Mouse (Mus musculus): Measurements from ENCODE around the gene Ncoa1.
"Not testable (repeated sequence)": the region's sequence is repeated elsewhere in the genome, so short reads cannot be mapped to it uniquely, and the experiment has no call there.

The Ncoa1 gene

DNA sequence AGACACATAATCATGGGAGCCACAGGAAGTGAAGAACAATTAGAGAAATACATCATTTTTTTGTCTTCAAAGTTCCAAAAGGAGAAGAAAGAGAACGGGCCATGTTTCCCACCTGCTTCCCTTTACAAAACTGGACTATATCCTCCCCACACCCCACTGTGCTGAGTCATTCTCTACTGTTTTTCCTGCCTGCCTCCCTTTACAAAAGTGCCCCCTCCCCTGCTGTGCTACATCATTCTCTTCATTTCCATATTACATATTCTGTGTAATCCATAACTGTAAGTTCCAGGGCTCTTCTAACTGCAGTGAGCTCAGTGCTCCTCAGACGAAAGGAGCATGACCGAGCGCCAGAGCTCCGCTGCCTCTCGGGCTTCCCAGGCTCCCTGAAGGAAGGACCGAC is 80.8 kb downstream of the Ncoa1 start:
- DNase-seq (ENCODE audit: low spot score in 2 of 2): no peak

DNA sequence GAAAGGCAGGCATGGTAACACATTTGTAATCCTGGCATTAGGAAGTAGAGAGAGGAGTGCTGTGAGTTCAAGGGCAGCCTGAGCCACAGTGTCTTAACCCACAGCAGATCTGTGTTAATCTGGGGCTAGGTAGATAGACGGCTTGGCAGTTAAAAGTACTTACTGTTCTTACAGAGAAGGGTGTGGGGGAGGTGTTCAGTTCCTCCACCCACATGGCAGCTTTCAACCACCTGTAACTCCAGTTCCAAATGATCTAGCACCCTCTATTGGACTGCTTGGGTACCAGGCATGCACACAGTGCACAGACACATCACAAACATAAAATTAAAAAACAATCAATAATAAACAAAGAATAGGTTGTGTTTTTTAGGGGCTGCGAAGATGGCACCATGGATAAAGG is 84.4 kb downstream of the Ncoa1 start:
- no peak for DNase-seq (ENCODE audit: low spot score in 2 of 2)

DNA sequence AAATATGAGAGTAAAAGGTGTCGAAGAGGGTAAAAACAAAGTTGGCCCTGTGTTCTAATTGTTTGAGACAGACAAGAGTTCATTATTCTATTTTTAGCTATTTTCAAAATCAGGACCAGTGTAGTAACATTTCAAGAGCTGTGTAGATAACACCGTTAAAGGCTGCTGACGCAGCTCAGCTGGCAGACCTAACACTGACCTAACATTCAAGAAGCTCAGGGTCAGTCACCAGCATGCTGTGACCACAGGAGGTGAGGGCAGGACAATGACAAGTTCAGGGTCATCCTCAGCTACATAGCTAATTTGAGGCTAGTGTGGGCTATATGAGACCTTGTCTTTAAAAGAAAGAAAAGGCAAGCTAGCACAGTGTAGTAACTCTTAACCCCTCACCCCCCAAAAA is 84.9 kb downstream of the Ncoa1 start:
- DNase-seq (ENCODE audit: low spot score in 2 of 2): no peak

DNA sequence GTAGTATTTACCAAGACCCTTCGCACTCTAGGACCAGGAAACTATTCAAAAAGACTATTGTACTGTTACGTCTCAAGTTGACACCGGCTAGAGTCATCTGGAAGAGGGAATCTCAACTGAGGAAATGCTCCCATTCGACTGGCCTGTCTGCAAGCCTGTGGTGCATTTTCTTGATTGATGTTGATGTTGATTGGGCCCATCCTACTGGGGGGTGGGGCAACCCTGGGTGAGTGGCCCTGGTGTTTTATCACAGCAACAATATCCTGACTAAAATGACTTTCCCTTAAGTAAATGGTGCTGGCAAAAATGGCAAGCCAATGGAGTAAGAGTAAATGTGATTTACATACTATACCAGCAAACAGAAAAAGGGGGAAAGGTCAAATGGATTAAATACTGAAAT is 85.7 kb downstream of the Ncoa1 start:
- no peak for DNase-seq (ENCODE audit: low spot score in 2 of 2)

DNA sequence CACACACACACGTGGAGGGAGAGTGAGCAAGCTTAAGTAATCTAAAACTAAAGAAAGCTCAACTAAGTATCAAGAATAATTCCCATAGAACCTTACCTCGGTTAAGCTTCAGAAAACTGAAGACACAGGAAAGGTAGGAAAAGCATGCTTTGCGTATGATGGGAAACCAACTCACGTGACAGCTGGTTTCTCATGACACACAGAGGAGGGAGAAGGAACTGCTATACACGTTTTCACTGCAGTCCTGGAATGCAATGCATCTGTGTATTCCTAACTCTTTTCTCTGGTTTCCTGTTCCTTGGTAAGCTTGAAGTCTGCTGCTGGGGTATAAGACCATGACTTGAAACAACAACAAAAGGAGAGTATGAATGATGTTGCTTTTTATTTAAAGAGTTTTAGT is 86.3 kb downstream of the Ncoa1 start:
- no peak for DNase-seq (ENCODE audit: low spot score in 2 of 2)

DNA sequence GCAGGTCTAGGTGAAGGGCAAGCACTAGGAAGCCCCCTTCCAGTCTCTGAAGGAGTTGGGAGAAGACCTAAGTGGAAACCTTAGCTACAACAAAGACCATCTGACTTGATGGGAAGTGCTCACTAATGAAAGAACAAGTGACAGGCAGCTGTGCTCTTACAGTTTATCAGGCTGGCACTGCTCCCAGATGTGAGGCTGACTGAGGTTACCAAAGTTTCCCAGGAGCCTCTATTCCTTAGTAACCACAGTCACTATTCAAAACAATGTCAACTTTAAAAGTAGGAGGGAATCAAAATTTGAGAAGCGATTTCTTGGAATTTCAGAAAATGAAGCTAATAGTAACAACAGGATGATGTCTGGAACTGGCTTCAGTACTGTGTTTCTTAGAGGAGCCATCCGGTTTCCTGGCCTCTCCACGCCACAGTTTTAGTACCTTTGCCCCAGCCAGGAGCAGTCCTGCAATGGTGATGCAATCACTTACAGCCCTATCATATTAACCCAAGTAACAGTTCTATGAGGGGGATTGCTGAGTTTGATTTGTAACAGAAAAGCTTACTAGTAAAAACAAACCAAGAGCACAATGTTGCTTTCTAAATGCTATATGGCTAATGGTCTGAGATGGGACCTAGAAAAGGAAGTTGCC is 90.8 kb downstream of the Ncoa1 start:
- no peak for DNase-seq (ENCODE audit: low spot score in 2 of 2)

DNA sequence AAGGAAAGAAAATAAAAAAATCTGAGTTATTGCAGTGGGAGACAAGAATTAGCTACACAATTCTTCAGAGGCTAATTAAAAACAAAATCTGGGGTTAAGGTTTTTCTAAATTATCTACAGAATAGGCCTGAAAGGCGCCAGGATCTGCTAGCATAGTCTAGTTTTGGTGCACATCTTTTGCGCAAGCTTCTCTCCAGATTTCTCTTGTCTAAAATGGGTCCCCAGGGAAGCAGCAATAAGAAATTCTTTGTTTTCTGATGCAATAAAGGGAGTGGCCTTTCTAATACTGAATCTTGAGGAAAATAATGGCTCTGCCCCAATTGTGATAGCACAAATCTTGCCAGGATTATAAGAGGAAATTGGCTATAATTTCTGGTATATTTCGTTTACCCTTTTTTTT is 93.9 kb downstream of the Ncoa1 start:
- DNase-seq (ENCODE audit: low spot score in 2 of 2): no peak

DNA sequence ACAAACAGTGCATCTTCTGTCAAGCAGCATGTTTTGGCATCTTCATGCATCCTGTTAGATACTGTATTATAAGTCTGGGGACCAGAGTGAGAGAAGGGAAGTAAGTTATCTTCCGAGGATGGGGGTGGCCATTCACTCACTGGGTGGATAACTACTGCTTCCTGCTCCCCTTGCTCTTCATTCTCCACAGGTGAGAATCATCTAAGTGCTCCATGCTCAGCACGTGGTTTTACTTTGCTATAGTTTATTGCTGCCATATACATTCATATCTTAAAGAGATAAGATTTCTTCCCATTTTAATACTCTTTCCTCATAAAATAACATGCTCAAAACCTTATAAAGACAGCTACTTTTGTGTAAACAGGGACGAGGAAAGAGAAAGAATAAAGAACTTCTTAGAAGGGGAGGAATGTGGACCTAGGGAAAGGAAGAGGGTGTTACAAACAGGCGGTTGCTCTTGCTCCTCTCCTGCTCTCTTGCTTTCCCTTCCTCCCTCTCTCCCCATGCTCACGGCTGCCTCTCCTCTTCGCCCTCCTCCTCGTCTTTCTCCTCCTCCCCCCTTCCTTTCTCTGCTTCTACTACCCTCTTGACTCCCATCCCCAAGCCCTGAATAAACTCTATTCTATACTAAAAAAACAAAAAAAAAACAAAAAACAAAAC is 97.6 kb downstream of the Ncoa1 start:
- DNase-seq (ENCODE audit: low spot score in 2 of 2): no peak

DNA sequence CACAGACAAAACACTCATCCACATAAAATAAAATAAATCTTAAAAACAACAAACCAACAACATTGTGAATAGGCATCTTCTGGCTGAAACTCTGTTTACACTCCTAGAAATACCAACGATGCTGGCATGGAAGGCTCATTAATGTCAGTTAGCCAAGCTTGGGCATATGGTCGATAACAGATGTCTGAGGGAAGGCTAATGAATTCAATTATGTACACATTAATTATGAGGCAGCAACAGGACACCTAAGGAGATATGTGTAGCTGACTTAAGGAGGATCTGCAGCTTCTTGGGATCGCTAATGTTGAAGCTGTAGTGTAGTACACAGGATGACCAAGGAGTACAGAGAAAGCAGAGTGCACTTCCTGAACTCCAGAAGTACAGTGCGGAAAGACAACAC is 100.5 kb downstream of the Ncoa1 start:
- DNase-seq (ENCODE audit: low spot score in 2 of 2): no peak

DNA sequence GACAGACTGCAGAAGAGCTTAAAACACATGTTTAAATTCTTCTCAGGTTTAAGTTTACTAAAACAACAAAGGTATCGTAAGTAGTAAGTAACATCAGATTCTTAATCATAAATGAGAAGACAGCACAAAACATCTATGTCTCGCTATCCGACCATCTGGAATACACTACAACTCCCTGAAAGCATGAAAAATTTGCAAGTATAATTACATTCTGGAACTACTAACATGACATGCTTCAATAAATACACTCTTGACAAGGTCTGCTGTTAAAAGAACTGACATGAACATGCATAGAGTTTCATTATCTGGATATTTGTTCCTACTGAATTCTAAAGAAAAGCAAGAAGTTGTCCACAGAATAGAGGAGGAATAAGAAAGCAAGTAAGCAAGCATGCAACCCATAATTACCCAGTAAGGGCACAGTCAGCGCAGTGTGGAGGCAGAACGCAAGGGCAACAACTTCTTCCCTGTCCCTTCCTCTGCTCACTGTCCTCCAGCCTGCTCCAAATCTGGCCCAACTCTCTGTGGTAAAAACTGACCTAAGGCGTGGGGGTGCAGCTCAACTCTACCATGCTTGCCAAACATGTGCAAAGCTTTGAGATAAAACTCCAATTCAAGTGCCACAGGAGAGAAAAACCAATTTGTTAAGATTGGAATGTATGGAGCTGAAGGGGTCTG is 102.0 kb downstream of the Ncoa1 start:
- DNase-seq (ENCODE audit: low spot score in 2 of 2): no peak

DNA sequence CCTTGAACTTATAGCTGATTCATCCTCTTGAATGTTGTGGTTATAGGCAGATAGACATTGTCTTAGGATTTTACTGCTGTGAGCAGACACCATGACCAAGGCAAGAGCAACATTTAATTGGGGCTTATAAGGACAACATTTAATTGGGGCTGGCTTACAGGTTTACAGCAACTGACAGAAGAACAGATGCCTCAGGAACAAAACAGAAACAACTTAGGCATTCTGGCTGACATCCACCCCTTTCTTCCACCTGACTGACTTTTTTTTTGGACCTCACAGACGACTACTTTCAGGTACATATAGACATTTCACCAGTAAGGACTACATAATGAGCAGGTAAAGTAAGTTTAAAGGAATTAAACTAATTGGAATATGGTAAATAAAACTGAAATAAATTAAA is 105.6 kb downstream of the Ncoa1 start:
- no peak for DNase-seq (ENCODE audit: low spot score in 2 of 2)

DNA sequence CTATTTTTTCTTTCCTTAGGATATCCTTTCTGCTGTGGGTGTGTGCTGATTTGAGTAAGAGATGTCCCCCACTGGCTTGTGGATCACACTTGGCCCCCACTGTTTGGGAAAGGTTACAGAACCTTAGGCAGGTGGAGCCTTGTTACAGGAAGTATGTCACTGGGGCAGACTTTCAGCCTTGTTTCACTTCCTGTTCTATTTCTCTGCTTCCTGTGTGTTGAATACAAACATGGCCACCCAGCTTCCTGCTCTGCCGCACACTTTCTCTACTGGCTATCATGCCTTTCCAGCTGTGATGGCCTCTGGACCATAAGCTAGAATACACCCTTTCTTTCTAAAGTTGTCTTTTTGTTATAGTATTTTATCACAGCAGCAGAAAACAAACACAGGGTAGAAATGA is 111.0 kb downstream of the Ncoa1 start:
- no peak for DNase-seq (ENCODE audit: low spot score in 2 of 2)

DNA sequence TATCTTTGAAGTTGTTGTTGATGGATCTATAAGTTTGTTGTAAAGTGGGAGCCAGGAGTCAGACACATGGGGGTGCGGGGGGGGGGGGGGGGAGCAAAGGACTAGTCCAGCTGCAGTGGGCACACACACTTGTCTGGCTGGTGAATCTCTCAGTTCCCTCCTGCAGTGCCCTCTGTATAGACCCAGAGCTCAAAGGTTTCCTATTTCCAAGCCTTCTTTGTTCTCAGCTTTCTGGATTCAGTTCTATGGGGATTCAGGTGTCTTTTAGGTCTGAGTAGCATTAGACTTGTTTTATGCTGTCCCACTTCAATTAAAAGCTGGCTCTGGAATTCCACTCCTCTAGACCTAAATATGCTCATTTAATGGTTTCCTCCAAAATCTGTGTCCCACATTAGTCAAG is 117.5 kb downstream of the Ncoa1 start:
- DNase-seq (ENCODE audit: low spot score in 2 of 2): no peak

DNA sequence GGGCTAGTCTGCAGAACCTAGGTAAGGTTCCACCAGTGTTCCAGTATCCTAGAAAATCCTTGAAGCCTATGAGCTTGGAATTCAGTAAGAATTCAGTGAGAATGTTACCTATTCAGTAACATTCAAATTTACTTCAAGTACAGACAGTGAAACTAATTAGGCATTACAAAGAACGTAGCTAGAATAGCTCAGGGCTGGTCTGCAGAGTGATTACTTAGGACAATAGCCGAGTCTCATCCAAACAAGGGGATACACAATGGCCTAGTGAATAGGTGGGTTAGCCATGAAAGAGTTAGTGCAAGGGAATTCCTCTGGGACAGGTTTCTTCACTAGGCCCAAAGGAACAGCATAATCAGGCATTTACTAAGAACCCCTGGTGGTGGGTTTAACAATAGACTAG is 118.3 kb downstream of the Ncoa1 start:
- DNase-seq (ENCODE audit: low spot score in 2 of 2): not testable (repeated sequence)

DNA sequence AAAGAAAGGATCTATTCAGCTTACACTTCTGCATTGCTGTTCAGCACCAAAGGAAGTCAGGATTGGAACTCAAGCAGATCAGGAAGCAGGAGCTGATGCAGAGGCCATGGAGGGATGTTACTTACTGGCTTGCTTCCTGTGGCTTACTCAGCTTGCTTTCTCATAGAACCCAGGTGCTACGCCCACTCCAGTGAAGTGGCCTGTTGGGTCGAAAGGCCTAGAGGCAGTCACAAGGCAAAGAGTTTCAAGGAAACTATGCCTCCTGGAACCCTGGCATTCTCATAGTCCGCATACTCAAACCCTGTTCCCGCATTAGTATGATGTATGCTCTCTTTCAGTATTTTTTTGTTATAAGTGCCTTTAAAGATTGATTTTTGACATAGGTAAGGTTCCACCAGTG is 118.9 kb downstream of the Ncoa1 start:
- DNase-seq (ENCODE audit: low spot score in 2 of 2): no peak

DNA sequence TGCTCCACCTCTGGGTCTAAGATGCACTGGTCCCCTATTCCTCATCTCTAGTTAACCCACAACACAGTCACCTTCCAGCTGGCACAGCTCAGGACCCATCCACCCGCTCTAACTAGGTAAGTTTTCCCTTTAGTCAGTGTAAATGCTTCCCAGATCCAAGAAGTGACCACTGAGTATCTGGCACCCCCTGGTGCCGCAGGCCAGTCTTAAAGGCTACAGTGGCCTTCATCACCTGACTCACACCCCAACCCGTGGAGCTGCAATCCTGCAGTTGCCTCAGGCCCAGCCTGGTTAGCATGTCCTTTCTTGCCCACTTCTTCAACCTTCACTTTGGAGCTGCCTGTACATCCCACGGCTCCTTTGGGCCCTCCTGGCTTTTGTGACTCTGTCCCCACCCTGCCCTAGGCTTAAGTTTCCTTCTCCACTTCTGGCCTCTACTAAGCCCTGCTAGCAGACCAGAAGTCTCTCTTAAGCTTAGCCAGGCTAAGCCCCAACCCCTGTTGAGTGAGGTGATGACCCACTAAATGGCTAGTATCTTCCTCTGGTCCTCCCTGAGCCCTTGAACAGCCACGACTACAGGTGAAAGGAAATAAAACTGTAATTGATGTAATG is 120.0 kb downstream of the Ncoa1 start:
- no peak for DNase-seq (ENCODE audit: low spot score in 2 of 2)

DNA sequence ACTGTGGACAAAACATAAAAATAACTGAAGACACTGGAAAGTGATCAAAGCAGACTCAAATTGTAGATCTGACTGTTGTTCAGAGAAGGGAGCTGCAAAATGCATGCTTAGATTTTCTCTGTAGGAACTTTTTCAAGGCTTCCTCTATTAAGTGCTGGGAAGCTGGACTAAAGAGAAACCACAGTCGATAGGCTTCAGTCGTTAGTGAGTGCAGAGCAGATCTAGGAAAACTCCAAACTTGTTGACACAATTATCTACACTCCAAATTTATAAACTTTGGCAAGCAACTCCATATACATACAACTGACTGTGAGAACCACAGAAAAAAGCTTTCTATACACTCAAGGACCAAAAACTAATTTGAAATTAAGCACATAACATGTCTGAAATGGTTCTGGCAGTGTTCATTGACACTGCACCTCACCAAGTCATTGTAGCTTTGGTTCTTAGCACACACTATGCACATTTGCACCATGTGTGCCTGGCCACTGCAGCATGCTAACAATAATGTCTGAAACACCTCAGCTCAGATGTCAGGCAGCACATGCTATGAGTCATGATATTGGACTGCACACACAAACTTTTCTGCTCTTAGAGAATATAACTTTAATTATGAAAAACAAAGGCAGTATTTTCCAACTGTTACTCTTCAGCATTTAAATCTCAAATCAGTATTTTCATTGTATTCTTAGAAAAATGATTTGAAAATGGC is 121.8 kb downstream of the Ncoa1 start:
- DNase-seq (ENCODE audit: low spot score in 2 of 2): no peak

DNA sequence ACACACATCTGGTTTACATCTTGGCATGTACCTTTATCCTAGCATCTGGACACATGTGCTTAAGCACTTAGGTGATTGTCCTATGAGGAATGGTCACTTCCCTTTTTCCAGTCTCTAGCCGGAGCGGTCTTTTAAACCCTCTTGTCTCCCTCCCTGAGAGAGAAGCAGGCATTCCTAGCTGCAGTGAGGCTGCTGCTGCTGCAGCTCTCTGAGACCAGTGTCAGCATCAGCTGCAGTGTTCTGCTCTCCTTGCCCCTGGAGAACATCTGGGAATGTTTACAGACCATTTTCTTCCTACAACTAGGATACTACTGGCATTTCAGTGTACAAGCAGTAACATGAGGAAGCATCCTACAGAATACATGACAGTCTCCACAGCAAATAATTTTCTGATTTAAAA is 133.8 kb downstream of the Ncoa1 start:
- no peak for DNase-seq (ENCODE audit: low spot score in 2 of 2)

DNA sequence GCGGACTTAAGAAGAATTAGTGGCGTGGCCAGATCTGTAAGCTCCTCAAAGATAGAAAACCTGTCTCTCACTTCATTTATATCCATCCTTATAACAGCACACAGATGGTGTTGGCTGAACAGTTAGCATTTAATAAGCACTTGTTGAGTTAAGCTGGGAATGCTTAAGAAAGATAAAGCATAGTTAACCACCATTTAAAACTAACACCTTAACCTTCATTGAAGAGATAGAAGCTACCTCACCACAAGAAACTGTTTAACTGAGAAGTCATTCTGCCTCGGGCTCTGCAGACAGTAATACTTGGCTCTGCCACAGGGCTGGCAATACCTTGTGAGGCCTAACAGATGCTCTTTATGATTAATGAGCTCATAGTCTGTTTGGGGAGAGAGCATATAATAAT is 134.9 kb downstream of the Ncoa1 start:
- DNase-seq (ENCODE audit: low spot score in 2 of 2): no peak

DNA sequence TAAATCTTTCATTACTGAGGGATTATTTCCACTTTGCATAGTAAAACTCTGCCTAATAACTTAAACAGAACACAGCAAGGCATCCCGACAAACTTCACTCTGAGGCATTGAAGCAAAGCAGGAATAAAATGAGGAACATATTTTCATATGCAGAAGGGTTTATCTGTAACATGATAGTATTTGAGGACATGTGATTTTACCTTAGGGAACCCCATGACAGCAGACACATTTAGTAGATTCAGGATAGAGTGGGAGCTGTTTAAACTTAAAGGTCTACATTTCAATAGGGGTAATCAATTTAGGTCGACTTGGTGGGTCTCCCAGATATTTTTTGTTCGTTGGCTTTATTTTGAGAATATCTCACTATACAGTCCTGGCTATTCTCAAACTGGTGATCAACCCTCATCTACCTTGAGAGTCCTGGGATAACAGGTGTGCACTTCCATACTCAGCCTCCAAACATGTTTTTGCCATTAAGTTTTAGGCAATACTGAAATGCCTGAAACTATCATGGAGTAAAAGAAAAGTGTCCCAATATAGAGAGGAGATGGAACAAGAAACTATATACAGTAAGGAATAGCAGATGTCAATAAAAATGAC is 136.6 kb downstream of the Ncoa1 start:
- no peak for DNase-seq (ENCODE audit: low spot score in 2 of 2)

DNA sequence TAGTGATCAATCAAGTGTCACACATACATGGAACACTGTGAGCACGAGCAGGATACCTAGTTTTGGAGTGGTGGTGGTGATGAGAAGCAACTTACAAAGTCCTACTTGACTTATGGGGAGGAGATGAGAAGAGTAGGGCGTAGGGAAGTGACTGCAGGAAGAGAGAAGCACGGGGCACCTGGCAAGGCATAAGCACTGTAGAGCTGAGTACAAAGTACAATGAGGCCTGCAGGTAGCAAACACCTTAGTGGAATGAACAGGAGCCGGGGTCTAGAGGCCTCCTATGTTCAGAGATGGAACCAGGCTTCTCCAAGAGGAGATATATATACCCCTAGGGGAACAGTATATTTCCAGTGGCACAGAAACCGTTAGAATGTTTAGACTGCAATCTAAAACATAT is 153.4 kb downstream of the Ncoa1 start:
- no peak for DNase-seq (ENCODE audit: low spot score in 2 of 2)

DNA sequence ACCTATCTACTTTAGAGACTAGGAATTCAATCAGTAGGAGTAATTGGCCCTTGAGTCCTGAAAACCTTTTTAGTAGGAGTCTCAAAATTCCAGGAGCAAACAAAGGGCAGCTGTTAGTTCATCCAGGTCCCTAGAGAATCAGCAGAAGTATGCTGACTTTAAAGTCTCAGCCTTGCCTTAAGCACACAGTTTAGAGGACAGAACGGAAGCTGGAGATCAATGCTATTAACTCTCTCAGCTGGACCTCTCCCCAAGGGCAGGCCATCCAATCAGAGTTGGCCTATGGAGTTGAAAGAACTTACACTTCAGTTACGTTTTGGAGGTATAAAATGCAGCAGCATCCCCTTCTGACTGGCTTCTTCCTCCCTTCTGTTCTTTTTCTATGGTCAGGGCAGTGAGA is 154.8 kb downstream of the Ncoa1 start:
- DNase-seq (ENCODE audit: low spot score in 2 of 2): no peak

All from spleen, postnatal 4 days (tissue).